Mouse (Mus musculus) left cerebral cortex, postnatal 10 days (tissue): ENCODE measurements at regions not wholly inside any gene's neighbourhood (a gene's known extent, or its start where the extent isn't known, plus 50 kb on each side); places are given as distances from the start of the nearest gene placed in this dataset.

ENCODE experiments used
- DNase-seq, 2 experiments: peaks; one replicate each; pipeline ENCODE4 v3.0.0; 2021 to 2022; ENCODE audit warnings: low spot score in 2 of 2, mixed read lengths in 1 of 2; ENCODE audit errors: extremely low spot score in 1 of 2
- intact Hi-C: fragments of 180-260 bp; cut with DNase I; formaldehyde crosslinking; loops from one replicate; pipeline ENCODE4 v1.15.1; 2025

- DNase-seq: no peak
- intact Hi-C loops: no loop called here
These were observed 107.3 kb upstream of the Bmper start for GRCm38 (mm10) chr9:23115540-23115939.

- no peak for DNase-seq
- intact Hi-C loops: no loop called here
These were observed 106.6 kb upstream of the Bmper start for GRCm38 (mm10) chr9:23116311-23116710.

- intact Hi-C loops: no loop called here
These were observed 103.1 kb upstream of the Bmper start for GRCm38 (mm10) chr9:23119811-23120210.

GRCm38 (mm10) chr9:23120814-23121213 lies 102.1 kb upstream of the Bmper start:
- intact Hi-C loops: no loop called here
- no peak for DNase-seq

More at GRCm38 (mm10) chr9:23119811-23120210, 103.1 kb upstream of the Bmper start:
- no peak for DNase-seq

GRCm38 (mm10) chr9:23122524-23122923 lies 100.4 kb upstream of the Bmper start:
- intact Hi-C loops: no loop called here
- no peak for DNase-seq

- intact Hi-C loops: no loop called here
- no peak for DNase-seq
These were observed 99.4 kb upstream of the Bmper start for GRCm38 (mm10) chr9:23123452-23123851.

GRCm38 (mm10) chr9:23125761-23126704 lies 96.8 kb upstream of the Bmper start:
- intact Hi-C loops: no loop called here
- DNase-seq: peak in 1 of 2 experiments; percentile 15

GRCm38 (mm10) chr9:23127338-23128017 lies 95.4 kb upstream of the Bmper start:
- intact Hi-C loops: no loop called here
- DNase-seq: peak in 1 of 2 experiments; percentile 61

GRCm38 (mm10) chr9:23128018-23128369 lies 94.9 kb upstream of the Bmper start:
- DNase-seq: no peak
- intact Hi-C loops: no loop called here

GRCm38 (mm10) chr9:23134006-23134405 lies 88.9 kb upstream of the Bmper start:
- DNase-seq: no peak
- intact Hi-C loops: no loop called here

GRCm38 (mm10) chr9:23134421-23135118 lies 88.3 kb upstream of the Bmper start:
- intact Hi-C loops: no loop called here
- no peak for DNase-seq

- DNase-seq: no peak
- intact Hi-C loops: no loop called here
These were observed 86.4 kb upstream of the Bmper start for GRCm38 (mm10) chr9:23136511-23136910.

- no peak for DNase-seq
- intact Hi-C loops: no loop called here
These were observed 85.1 kb upstream of the Bmper start for GRCm38 (mm10) chr9:23137682-23138210.

GRCm38 (mm10) chr9:23139580-23140162 lies 83.2 kb upstream of the Bmper start:
- intact Hi-C loops: no loop called here
- DNase-seq: no peak

GRCm38 (mm10) chr9:23144281-23144680 lies 78.6 kb upstream of the Bmper start:
- intact Hi-C loops: no loop called here

GRCm38 (mm10) chr9:23150338-23150737 lies 72.5 kb upstream of the Bmper start:
- intact Hi-C loops: no loop called here
- no peak for DNase-seq

More at GRCm38 (mm10) chr9:23144281-23144680, 78.6 kb upstream of the Bmper start:
- no peak for DNase-seq

- intact Hi-C loops: no loop called here
- DNase-seq: no peak
These were observed 72.0 kb upstream of the Bmper start for GRCm38 (mm10) chr9:23150874-23151273.

GRCm38 (mm10) chr9:23151953-23152490 lies 70.9 kb upstream of the Bmper start:
- intact Hi-C loops: no loop called here
- no peak for DNase-seq
